Mouse (Mus musculus) cerebellum, adult 2 months (tissue): ENCODE measurements around the gene Elf5.

ENCODE experiments used
- CTCF ChIP-seq: fragments of 200-500 bp; IDR thresholded peaks from 2 replicates; pipeline ENCODE4 v1.5.1; 2011; ENCODE audit warnings: low read depth, mild to moderate bottlenecking, control low read depth, low read length, moderate library complexity, borderline replicate concordance; ENCODE audit not compliant: insufficient read depth
- POLR2A ChIP-seq: fragments of 200-500 bp; IDR thresholded peaks from 2 replicates; pipeline ENCODE4 v1.6.1; 2011; ENCODE audit warnings: low read length, control low read depth, borderline replicate concordance; ENCODE audit not compliant: insufficient read depth

DNA sequence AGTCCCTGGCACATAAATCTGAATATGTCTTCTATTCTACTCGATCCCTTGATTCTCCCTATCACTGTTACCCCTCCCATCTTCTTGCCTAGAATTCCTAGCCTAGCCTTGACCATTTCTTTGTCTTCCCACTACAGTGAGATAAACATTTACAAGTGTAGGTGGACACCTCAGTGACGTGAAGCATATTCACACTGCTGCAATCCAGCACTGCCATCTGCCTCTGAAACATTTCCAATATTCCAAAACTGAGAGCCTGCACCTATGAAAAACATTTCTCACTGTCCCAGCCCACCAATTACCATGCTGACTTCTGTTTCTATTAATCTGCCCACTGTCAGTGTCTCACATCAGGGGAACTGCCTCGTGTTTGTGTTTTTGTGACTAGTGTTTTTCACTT lies 5.2 kb upstream of the Elf5 start:
- no peak for TF ChIP-seq POLR2A
- no peak for TF ChIP-seq CTCF
